Mouse (Mus musculus) neural tube, embryonic 11.5 days (tissue): ENCODE data around the gene Kat7. TPM values are rescaled to one million over a fixed set of nuclear protein-coding genes. Genes with fewer than 3 reads are reported as not detected.

Source experiments
- ATAC-seq: fragments of 200-750 bp; cut with Nextera tagmentation; 2 replicates; pipeline ENCODE4 v1.8.0; 2017; ENCODE audit warnings: moderate number of reproducible peaks, mild to moderate bottlenecking, moderate TSS enrichment, moderate library complexity; ENCODE audit not compliant: insufficient read depth, low FRiP score, low TSS enrichment
- DNase-seq: peaks from one replicate; pipeline ENCODE4 v3.0.0-alpha.2; 2015; ENCODE audit warnings: low spot score
- H3K27ac ChIP-seq: fragments of 300-500 bp; sonication (generic); 2 replicates; pipeline ENCODE4 v1.5.1; 2014; ENCODE audit warnings: low read depth, mild to moderate bottlenecking, low read length
- H3K27me3 ChIP-seq: fragments of 300-500 bp; sonication (generic); 2 replicates; pipeline ENCODE4 v1.6.1; 2014; ENCODE audit warnings: mild to moderate bottlenecking, low read length, mixed read lengths; ENCODE audit not compliant: control insufficient read depth, insufficient read depth
- H3K36me3 ChIP-seq: fragments of 300-500 bp; sonication (generic); 2 replicates; pipeline ENCODE4 v1.6.1; 2014; ENCODE audit warnings: mild to moderate bottlenecking, low read length, moderate library complexity, mixed read lengths; ENCODE audit not compliant: control insufficient read depth, insufficient read depth
- H3K4me1 ChIP-seq: fragments of 300-500 bp; sonication (generic); 2 replicates; pipeline ENCODE4 v1.6.1; 2014; ENCODE audit warnings: low read length, mixed read lengths; ENCODE audit not compliant: control insufficient read depth, insufficient read depth
- H3K4me2 ChIP-seq: fragments of 300-500 bp; sonication (generic); 2 replicates; pipeline ENCODE4 v1.6.1; 2014; ENCODE audit warnings: low read depth, mild to moderate bottlenecking, moderate library complexity
- H3K4me3 ChIP-seq: fragments of 300-500 bp; sonication (generic); 2 replicates; pipeline ENCODE4 v1.5.1; 2014; ENCODE audit warnings: low read depth, low read length
- H3K9ac ChIP-seq: fragments of 300-500 bp; sonication (generic); 2 replicates; pipeline ENCODE4 v1.6.1; 2014; ENCODE audit warnings: mild to moderate bottlenecking, low read length
- H3K9me3 ChIP-seq: fragments of 300-500 bp; sonication (generic); 2 replicates; pipeline ENCODE4 v1.6.1; 2016; ENCODE audit warnings: low read length; ENCODE audit not compliant: control insufficient read depth
- WGBS: fragments of 180-500 bp; shearing (Covaris S2); extraction: QIAGEN DNeasy Blood & Tissue Kit; methylation state at CpG from one replicate; pipeline ENCODE4 v1.1.7; 2014; 5-methylcytosine and 5-hydroxymethylcytosine counted together
- polyA plus RNA-seq: library from polyadenylated mRNA; unstranded; fragments of >200 nt; fragmentation: Nextera tagmentation; extraction: Ambion mirVana; gene quantifications from 2 replicates; pipeline ENCODE4 v1.2.1, GENCODE M21; 2014

Gene Kat7
- polyA plus RNA-seq: 86.8 and 87.9 TPM in 2 replicates

GRCm38 (mm10) chr11:95310007-95310647 lies at the start of gene Kat7:
Gene Kat7, minus strand, starts transcription at chr11:95310246.
- ATAC-seq: peak; percentile 92
- peak; percentile 96 for DNase-seq
- H3K27me3 ChIP-seq: no peaks in the 10 kb centered on the region
- peaks cover 4% of the 10 kb centered on the region for H3K36me3 ChIP-seq
- peak within 1 kb of the TSS; percentile 82 for H3K4me2 ChIP-seq
- H3K9me3 ChIP-seq: no peaks in the 10 kb centered on the region
- under 1% methylated on average over 42 of the region's 42 CpGs for WGBS
- peak within 1 kb of the TSS; percentile 96 for H3K9ac ChIP-seq
- H3K27ac ChIP-seq: peak within 1 kb of the TSS; percentile 89
- H3K4me1 ChIP-seq: peaks cover 10% of the 10 kb centered on the region
- H3K4me3 ChIP-seq: peak within 1 kb of the TSS; percentile 96

DNA sequence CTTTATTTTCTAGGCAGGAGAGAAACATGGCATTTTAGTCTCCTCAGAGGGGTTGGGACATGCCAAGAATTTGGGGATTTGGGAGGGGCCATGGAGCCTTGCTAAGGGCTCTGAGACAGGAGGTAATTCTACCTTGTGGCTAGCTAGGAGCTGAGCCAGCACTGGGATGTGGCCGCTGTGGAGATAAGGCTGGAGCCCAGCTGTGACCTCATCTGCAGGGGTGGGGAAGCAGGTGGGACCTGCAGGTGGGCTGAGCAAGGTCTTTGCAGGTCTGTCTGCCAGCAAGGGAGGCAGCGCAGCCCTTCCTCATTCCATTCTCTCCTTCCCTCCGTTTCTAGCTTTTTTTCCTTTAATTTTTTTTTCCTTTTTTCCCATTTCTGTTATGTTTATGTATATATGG lies 48.2 kb upstream of the Kat7 start:
- 66% methylated on average over 3 of the region's 3 CpGs for WGBS
- H3K4me1 ChIP-seq: no peaks in the 10 kb centered on the region
- no peaks in the 10 kb centered on the region for H3K27me3 ChIP-seq
- DNase-seq (no peak), ATAC-seq (no peak)
- no peak overlapping the region for H3K4me3 ChIP-seq
- H3K4me2 ChIP-seq: no peak overlapping the region
- H3K9me3 ChIP-seq: no peaks in the 10 kb centered on the region
- H3K9ac ChIP-seq: no peak overlapping the region
- H3K27ac ChIP-seq: no peak overlapping the region
- H3K36me3 ChIP-seq: no peaks in the 10 kb centered on the region

- Histone ChIP-seq H3K4me1 (no peaks in the 10 kb centered on the region), H3K9ac (no peak overlapping the region), H3K9me3 (no peaks in the 10 kb centered on the region), H3K36me3 (no peaks in the 10 kb centered on the region), H3K27me3 (no peaks in the 10 kb centered on the region), H3K27ac (no peak overlapping the region), H3K4me2 (no peak overlapping the region), H3K4me3 (no peak overlapping the region)
- WGBS: 88% methylated on average over 17 of the region's 17 CpGs
- ATAC-seq (no peak), DNase-seq (no peak)
Observed at GRCm38 (mm10) chr11:95356469-95357273, 46.6 kb upstream of the Kat7 start.

DNA sequence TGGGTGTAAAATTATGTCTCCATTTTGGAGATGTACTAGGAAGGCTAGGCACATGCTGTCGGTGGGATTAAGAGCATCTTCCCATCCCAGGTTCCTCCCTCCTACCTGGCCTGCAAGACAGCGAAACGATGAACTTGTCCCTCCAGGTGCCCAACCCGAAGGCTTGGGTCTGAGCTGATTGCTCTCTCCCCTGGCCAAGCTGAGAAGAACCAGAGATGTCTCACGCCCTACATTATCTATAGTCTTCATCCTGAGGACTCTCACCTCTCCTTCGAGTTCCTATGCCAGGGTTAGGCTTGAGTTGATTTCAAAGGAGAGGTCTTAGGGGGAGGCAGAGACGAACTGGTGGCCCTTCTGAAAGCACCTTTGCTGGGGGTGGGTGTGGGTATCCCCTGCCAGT lies 46.0 kb upstream of the Kat7 start:
- H3K27ac ChIP-seq: no peak overlapping the region
- WGBS: 90% methylated on average over 7 of the region's 7 CpGs

GRCm38 (mm10) chr11:95355661-95356011 lies 45.6 kb upstream of the Kat7 start:
- Histone ChIP-seq H3K36me3 (no peaks in the 10 kb centered on the region), H3K27ac (no peak overlapping the region), H3K4me2 (no peak overlapping the region), H3K4me1 (no peaks in the 10 kb centered on the region), H3K4me3 (no peak overlapping the region), H3K9me3 (no peaks in the 10 kb centered on the region), H3K27me3 (no peaks in the 10 kb centered on the region), H3K9ac (no peak overlapping the region)
- DNase-seq (no peak), ATAC-seq (no peak)
- 90% methylated on average over 5 of the region's 5 CpGs for WGBS

More for the DNA sequence above, 46.0 kb upstream of the Kat7 start:
- no peak overlapping the region for H3K4me2 ChIP-seq
- no peak for ATAC-seq
- H3K27me3 ChIP-seq: no peaks in the 10 kb centered on the region
- H3K36me3 ChIP-seq: no peaks in the 10 kb centered on the region
- H3K9ac ChIP-seq: no peak overlapping the region
- no peak for DNase-seq
- H3K4me1 ChIP-seq: no peaks in the 10 kb centered on the region
- H3K9me3 ChIP-seq: no peaks in the 10 kb centered on the region
- H3K4me3 ChIP-seq: no peak overlapping the region

DNA sequence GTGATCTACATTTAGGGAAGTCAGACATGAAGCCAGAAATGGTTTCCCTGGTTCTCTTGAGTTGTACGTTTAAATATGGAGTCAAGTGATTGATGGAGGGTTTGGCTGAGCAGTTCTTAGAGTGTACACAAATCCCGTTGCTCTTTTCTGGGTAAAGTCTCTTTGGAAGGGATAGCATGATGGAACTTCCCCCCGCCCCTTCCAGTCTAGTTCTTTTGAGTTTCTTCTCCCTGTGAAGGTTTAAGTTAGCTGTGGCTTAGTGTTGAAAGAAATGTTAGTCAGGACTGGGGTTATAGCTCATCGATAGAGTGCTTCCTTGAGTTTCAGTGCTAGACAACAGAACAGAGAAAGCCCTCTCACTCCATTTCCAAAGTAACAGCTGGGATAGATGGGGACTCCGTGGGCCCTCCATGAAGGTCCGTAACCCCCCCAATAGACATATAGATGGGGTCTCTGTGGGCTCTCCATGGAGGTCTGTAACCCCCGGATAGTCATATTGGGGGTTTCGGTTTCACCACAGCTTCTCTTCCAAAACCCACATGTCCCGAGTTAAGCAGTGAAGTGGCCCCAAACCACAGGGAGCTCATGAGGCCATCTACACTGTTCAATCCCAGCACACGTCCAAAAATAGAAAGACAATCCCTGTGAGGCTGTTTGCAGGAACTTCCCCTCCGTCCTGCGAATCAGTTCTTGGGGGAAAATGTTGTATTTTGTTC lies 45.1 kb upstream of the Kat7 start:
- ATAC-seq (no peak), DNase-seq (no peak)
- Histone ChIP-seq H3K27ac (no peak overlapping the region), H3K9me3 (no peaks in the 10 kb centered on the region), H3K4me1 (no peaks in the 10 kb centered on the region), H3K36me3 (no peaks in the 10 kb centered on the region), H3K4me2 (no peak overlapping the region), H3K4me3 (no peak overlapping the region), H3K9ac (no peak overlapping the region), H3K27me3 (no peaks in the 10 kb centered on the region)
- WGBS: 90% methylated on average over 12 of the region's 12 CpGs

DNA sequence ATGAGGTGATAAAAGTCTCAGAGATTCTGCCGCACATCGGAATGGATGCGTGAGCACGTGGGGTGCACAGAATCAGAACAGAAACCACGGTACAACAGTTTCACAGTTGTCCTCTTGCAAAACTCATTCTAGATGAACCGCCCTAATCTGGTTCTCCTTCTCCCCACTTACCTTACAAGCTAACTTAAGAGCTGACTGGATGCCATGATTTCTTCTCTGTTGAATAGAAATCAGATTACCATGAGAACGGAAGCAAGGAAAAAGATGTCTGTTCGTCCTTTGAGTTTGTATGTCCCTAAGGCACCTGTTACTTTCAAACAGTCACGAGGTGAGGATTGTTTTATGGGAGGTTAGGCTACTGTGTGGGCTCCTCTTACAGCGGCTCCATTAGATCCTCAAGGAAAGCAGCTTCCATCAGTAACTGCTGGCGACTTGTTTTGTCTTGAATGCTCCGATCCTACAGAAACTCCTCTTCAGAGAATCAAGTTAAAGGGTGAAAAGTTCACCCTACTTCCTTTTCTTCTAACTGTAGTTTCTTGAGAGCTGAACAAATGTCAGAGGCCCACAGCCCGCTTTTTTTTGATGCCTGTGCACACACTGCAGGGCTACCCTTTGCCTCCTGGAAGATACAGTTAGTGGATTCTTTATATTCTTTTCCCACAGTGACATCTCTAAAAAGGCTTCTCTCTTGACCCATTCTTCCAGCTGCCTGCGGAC lies 44.3 kb upstream of the Kat7 start:
- Histone ChIP-seq H3K9ac (no peak overlapping the region), H3K36me3 (no peaks in the 10 kb centered on the region), H3K9me3 (no peaks in the 10 kb centered on the region), H3K4me3 (no peak overlapping the region), H3K4me2 (no peak overlapping the region), H3K4me1 (no peaks in the 10 kb centered on the region), H3K27ac (no peak overlapping the region), H3K27me3 (no peaks in the 10 kb centered on the region)
- DNase-seq (no peak), ATAC-seq (no peak)
- 85% methylated on average over 14 of the region's 14 CpGs for WGBS

- Histone ChIP-seq H3K27ac (no peak overlapping the region), H3K9me3 (no peaks in the 10 kb centered on the region), H3K36me3 (no peaks in the 10 kb centered on the region), H3K4me3 (no peak overlapping the region), H3K4me2 (no peak overlapping the region), H3K4me1 (no peaks in the 10 kb centered on the region), H3K27me3 (no peaks in the 10 kb centered on the region), H3K9ac (no peak overlapping the region)
- ATAC-seq: no peak
- 94% methylated on average over 9 of the region's 9 CpGs for WGBS
- DNase-seq: no peak
Observed at GRCm38 (mm10) chr11:95353226-95353625, 43.2 kb upstream of the Kat7 start.
